Mouse (Mus musculus) CD8-positive naive resting alpha-beta T cell, adult 2 months (primary cell): ENCODE data around the gene Gm20532.

Source experiments
- DNase-seq, 2 experiments: peaks; one replicate each; pipeline ENCODE4 v3.0.0; 2022; ENCODE audit warnings: low read depth in 2 of 2, low spot score in 2 of 2

The Gm20532 gene

GRCm38 (mm10) chr2:26595725-26596435, 9.4 kb downstream of the Gm20532 start:
- no peak for DNase-seq

- no peak for DNase-seq
These were observed 10.5 kb downstream of the Gm20532 start for GRCm38 (mm10) chr2:26596898-26597297.

- DNase-seq: no peak
These were observed 11.4 kb downstream of the Gm20532 start for GRCm38 (mm10) chr2:26597810-26598209.

- no peak for DNase-seq
These were observed 12.0 kb downstream of the Gm20532 start for GRCm38 (mm10) chr2:26598462-26598861.

- DNase-seq: no peak
These were observed 13.5 kb downstream of the Gm20532 start for GRCm38 (mm10) chr2:26599965-26600364.

GRCm38 (mm10) chr2:26600664-26601063, 14.2 kb downstream of the Gm20532 start:
- no peak for DNase-seq

- DNase-seq: no peak
These were observed 15.2 kb downstream of the Gm20532 start for GRCm38 (mm10) chr2:26601595-26601994.

GRCm38 (mm10) chr2:26602631-26603030, 16.2 kb downstream of the Gm20532 start:
- DNase-seq: no peak

- no peak for DNase-seq
These were observed 16.7 kb downstream of the Gm20532 start for GRCm38 (mm10) chr2:26603159-26603558.

GRCm38 (mm10) chr2:26603720-26604671, 17.6 kb downstream of the Gm20532 start, which contains the start of gene Agpat2:
Gene Agpat2, minus strand, starts transcription at chr2:26604417.
- peak; percentile 61 to 65 for DNase-seq

GRCm38 (mm10) chr2:26605331-26605730, 18.9 kb downstream of the Gm20532 start:
- DNase-seq: no peak

- DNase-seq: no peak
These were observed 20.1 kb downstream of the Gm20532 start for GRCm38 (mm10) chr2:26606579-26606978.

- no peak for DNase-seq
These were observed 20.8 kb downstream of the Gm20532 start for GRCm38 (mm10) chr2:26607056-26607910.

- no peak for DNase-seq
These were observed 22.3 kb downstream of the Gm20532 start for GRCm38 (mm10) chr2:26608781-26609180.

GRCm38 (mm10) chr2:26609261-26609661, 22.8 kb downstream of the Gm20532 start:
- DNase-seq: no peak

GRCm38 (mm10) chr2:26610526-26610925, 24.1 kb downstream of the Gm20532 start:
- no peak for DNase-seq

- no peak for DNase-seq
These were observed 24.6 kb downstream of the Gm20532 start for GRCm38 (mm10) chr2:26611054-26611453.

GRCm38 (mm10) chr2:26611896-26612295, 25.5 kb downstream of the Gm20532 start:
- DNase-seq: no peak

- DNase-seq: no peak
These were observed 28.5 kb downstream of the Gm20532 start for GRCm38 (mm10) chr2:26614903-26615302.

GRCm38 (mm10) chr2:26615459-26616124, 29.2 kb downstream of the Gm20532 start:
- no peak for DNase-seq

- no peak for DNase-seq
These were observed 30.9 kb downstream of the Gm20532 start for GRCm38 (mm10) chr2:26617331-26617730.
